Comparison of ENCODE assay signal across 13 mouse cellular contexts in genomic region chr5:151096012-151096411, GRCm38 (mm10).
DNase-seq lines count a peak whose midpoint lies in the region; ATAC-seq and TF ChIP-seq lines count a peak whose summit lies in the region.
"Had no signal": no experiment of that assay in that cellular context is flagged by ENCODE, and none has a peak within 500 bp of the region (broad histone marks: within the 10 kb centered on the region; RNA-seq: fewer than 3 reads in every experiment).

No protein-coding gene starts in this region.

- H3K27ac ChIP-seq in kidney, postnatal 0 days, result peak overlapping the region; percentile 51
- H3K27ac ChIP-seq in brown adipose tissue, adult 24 weeks (replicated peaks; ENCODE audit: low read depth, low read length), result peak overlapping the region; percentile 66
- peak overlapping the region; percentile 35 for H3K27ac ChIP-seq in liver, embryonic 15.5 days (replicated peaks)
- H3K27ac ChIP-seq: forebrain, embryonic 13.5 days; neural tube, embryonic 12.5 days had no signal

- no peak overlapping the region for H3K9ac ChIP-seq in kidney, postnatal 0 days (ENCODE audit: low read depth, low read length)
- H3K9ac ChIP-seq in liver, embryonic 15.5 days, result no peak overlapping the region
- H3K9ac ChIP-seq: forebrain, embryonic 13.5 days; neural tube, embryonic 12.5 days had no signal

- no peaks in the 10 kb centered on the region for H3K36me3 ChIP-seq in kidney, postnatal 0 days (ENCODE audit: insufficient read depth, low read length)
- H3K36me3 ChIP-seq in liver, embryonic 15.5 days (replicated peaks), result no peaks in the 10 kb centered on the region; the same call in 1 of the 2 replicates
- H3K36me3 ChIP-seq: neural tube, embryonic 12.5 days had no signal

- H3K9me3 ChIP-seq in kidney, postnatal 0 days (replicated peaks; ENCODE audit: low read length), result no peaks in the 10 kb centered on the region
- H3K9me3 ChIP-seq in liver, embryonic 15.5 days (replicated peaks), result no peaks in the 10 kb centered on the region
- H3K9me3 ChIP-seq: forebrain, embryonic 13.5 days; neural tube, embryonic 12.5 days had no signal

- DNase-seq in adrenal gland, postnatal 14 days, result peak; percentile 31
- DNase-seq in adrenal gland, postnatal 25 days, result no peak
- peak; percentile 46 for DNase-seq in kidney, postnatal 0 days (ENCODE audit: low spot score)
- DNase-seq in kidney, adult 11 months, result no peak
- DNase-seq in frontal cortex, adult 2 months (ENCODE audit: extremely low spot score in 1 of 2, low spot score in 1 of 2), result no peak
- DNase-seq in thymus, postnatal 14 days, result no peak
- DNase-seq: gastrocnemius, postnatal 25 days; midbrain, embryonic 14.5 days; thymus, postnatal 36 days had no signal

- ATAC-seq in kidney, postnatal 0 days (replicated peaks; ENCODE audit: low FRiP score, low read depth), result no peak
- peak; percentile 68 for ATAC-seq in liver, embryonic 15.5 days (ENCODE audit: insufficient read depth)
- ATAC-seq: forebrain, embryonic 13.5 days had no signal

- H3K4me2 ChIP-seq in kidney, postnatal 0 days (ENCODE audit: low read length), result no peak overlapping the region
- H3K4me2 ChIP-seq in liver, embryonic 15.5 days, result no peak overlapping the region
- H3K4me2 ChIP-seq: forebrain, embryonic 13.5 days; neural tube, embryonic 12.5 days had no signal

- TF ChIP-seq CTCF in kidney, postnatal 0 days (IDR thresholded peaks at IDR 0.05; ENCODE audit: low read depth), result no peak

- no peaks in the 10 kb centered on the region for H3K4me1 ChIP-seq in kidney, postnatal 0 days (replicated peaks; ENCODE audit: insufficient read depth, low read length)
- peaks cover 14% of the 10 kb centered on the region for H3K4me1 ChIP-seq in brown adipose tissue, adult 24 weeks (ENCODE audit: control insufficient read depth, insufficient read depth, insufficient read length, low read length)
- no peaks in the 10 kb centered on the region for H3K4me1 ChIP-seq in liver, embryonic 15.5 days (replicated peaks)
- H3K4me1 ChIP-seq: forebrain, embryonic 13.5 days; neural tube, embryonic 12.5 days had no signal

- H3K27me3 ChIP-seq in kidney, postnatal 0 days (ENCODE audit: insufficient read depth, low read length), result no peaks in the 10 kb centered on the region
- no peaks in the 10 kb centered on the region for H3K27me3 ChIP-seq in liver, embryonic 15.5 days
- H3K27me3 ChIP-seq: forebrain, embryonic 13.5 days; neural tube, embryonic 12.5 days had no signal

- H3K4me3 ChIP-seq in kidney, postnatal 0 days (replicated peaks; ENCODE audit: low read depth, low read length), result no peak overlapping the region
- H3K4me3 ChIP-seq in brown adipose tissue, adult 24 weeks (ENCODE audit: insufficient read depth, low read depth, low read length), result no peak overlapping the region
- H3K4me3 ChIP-seq in liver, embryonic 15.5 days (replicated peaks), result no peak overlapping the region
- H3K4me3 ChIP-seq: forebrain, embryonic 13.5 days; neural tube, embryonic 12.5 days had no signal

- 62% methylated on average over 6 of the region's 6 CpGs for WGBS in kidney, postnatal 0 days
- WGBS in liver, embryonic 15.5 days (ENCODE audit: insufficient replicate concordance), result 60% methylated on average over 6 of the region's 6 CpGs

Comparison
In these comparisons a context has a peak if more than half of its experiments do, and no peak if none do; other contexts are left out.
1. DNase-seq: peak in adrenal gland, postnatal 14 days (single experiment) and kidney, postnatal 0 days (single experiment); none in adrenal gland, postnatal 25 days (single experiment), kidney, adult 11 months (single experiment), frontal cortex, adult 2 months (0 of 2) and thymus, postnatal 14 days (single experiment).
2. Peak in every context shown above with its lines, with median percentiles within 50 percentile points of each other: H3K27ac ChIP-seq.